Mouse (Mus musculus): ENCODE results near the gene Clybl. TPM values are rescaled to one million over a fixed set of nuclear protein-coding genes. Genes with fewer than 3 reads are reported as not detected.
A peak's percentile ranks its signal among the peaks of the same experiment; 100 is the strongest.

The Clybl gene
- polyA plus RNA-seq, 1 experiment from 2014 or later: 8.4 TPM

- 48% methylated on average over 5 of the region's 5 CpGs for WGBS
- H3K27me3 ChIP-seq (replicated peaks; ENCODE audit: control insufficient read depth, insufficient read depth, low read length): peaks cover 5% of the 10 kb centered on the region
- peaks cover 10% of the 10 kb centered on the region for H3K4me1 ChIP-seq (replicated peaks; ENCODE audit: control insufficient read depth, insufficient read depth, low read length)
- H3K36me3 ChIP-seq (ENCODE audit: control insufficient read depth, insufficient read depth): no peaks in the 10 kb centered on the region
- H3K4me2 ChIP-seq (ENCODE audit: low read length): no peak overlapping the region
- no peak overlapping the region for H3K4me3 ChIP-seq (replicated peaks; ENCODE audit: low read length)
- H3K27ac ChIP-seq (ENCODE audit: low read length): no peak overlapping the region
- H3K9me3 ChIP-seq (ENCODE audit: control insufficient read depth, low read length): no peaks in the 10 kb centered on the region
- ATAC-seq: no peak
- H3K9ac ChIP-seq (replicated peaks; ENCODE audit: low read depth, low read length): no peak overlapping the region
These were observed 190.5 kb downstream of the Clybl start for GRCm38 (mm10) chr14:122371979-122372378.

GRCm38 (mm10) chr14:122373458-122373857 lies 192.0 kb downstream of the Clybl start:
- ATAC-seq: peak; percentile 60; the same call in 1 of the 2 replicates
- H3K4me2 ChIP-seq (ENCODE audit: low read length): peak overlapping the region; percentile 50
- peaks cover 5% of the 10 kb centered on the region for H3K4me1 ChIP-seq (replicated peaks; ENCODE audit: control insufficient read depth, insufficient read depth, low read length)
- peaks cover 5% of the 10 kb centered on the region for H3K27me3 ChIP-seq (replicated peaks; ENCODE audit: control insufficient read depth, insufficient read depth, low read length)
- no peaks in the 10 kb centered on the region for H3K9me3 ChIP-seq (ENCODE audit: control insufficient read depth, low read length)
- H3K4me3 ChIP-seq (replicated peaks; ENCODE audit: low read length): peak overlapping the region; percentile 15; the same call in 1 of the 2 replicates
- WGBS: 2% methylated on average over 19 of the region's 19 CpGs
- no peak overlapping the region for H3K9ac ChIP-seq (replicated peaks; ENCODE audit: low read depth, low read length)
- peak overlapping the region; percentile 19; the same call in 1 of the 2 replicates for H3K27ac ChIP-seq (ENCODE audit: low read length)
- H3K36me3 ChIP-seq (ENCODE audit: control insufficient read depth, insufficient read depth): no peaks in the 10 kb centered on the region

- peaks cover 5% of the 10 kb centered on the region for H3K4me1 ChIP-seq (replicated peaks; ENCODE audit: control insufficient read depth, insufficient read depth, low read length)
- H3K9me3 ChIP-seq (ENCODE audit: control insufficient read depth, low read length): no peaks in the 10 kb centered on the region
- H3K4me2 ChIP-seq (ENCODE audit: low read length): no peak overlapping the region
- peak; percentile 49; the same call in 1 of the 2 replicates for ATAC-seq
- H3K9ac ChIP-seq (replicated peaks; ENCODE audit: low read depth, low read length): no peak overlapping the region
- no peaks in the 10 kb centered on the region for H3K36me3 ChIP-seq (ENCODE audit: control insufficient read depth, insufficient read depth)
- H3K27ac ChIP-seq (ENCODE audit: low read length): no peak overlapping the region
- 3% methylated on average over 9 of the region's 9 CpGs for WGBS
- H3K4me3 ChIP-seq (replicated peaks; ENCODE audit: low read length): no peak overlapping the region
- peaks cover 7% of the 10 kb centered on the region for H3K27me3 ChIP-seq (replicated peaks; ENCODE audit: control insufficient read depth, insufficient read depth, low read length)
These were observed 192.9 kb downstream of the Clybl start for GRCm38 (mm10) chr14:122374285-122374997.

- H3K4me3 ChIP-seq (replicated peaks; ENCODE audit: low read length): no peak overlapping the region
- no peak for ATAC-seq
- no peaks in the 10 kb centered on the region for H3K36me3 ChIP-seq (ENCODE audit: control insufficient read depth, insufficient read depth)
- H3K9ac ChIP-seq (replicated peaks; ENCODE audit: low read depth, low read length): no peak overlapping the region
- H3K27ac ChIP-seq (ENCODE audit: low read length): peak overlapping the region; percentile 49
- no peaks in the 10 kb centered on the region for H3K9me3 ChIP-seq (ENCODE audit: control insufficient read depth, low read length)
- H3K27me3 ChIP-seq (replicated peaks; ENCODE audit: control insufficient read depth, insufficient read depth, low read length): peaks cover 7% of the 10 kb centered on the region
- 48% methylated on average over 12 of the region's 12 CpGs for WGBS
- H3K4me2 ChIP-seq (ENCODE audit: low read length): no peak overlapping the region
- H3K4me1 ChIP-seq (replicated peaks; ENCODE audit: control insufficient read depth, insufficient read depth, low read length): peaks cover 5% of the 10 kb centered on the region
These were observed 193.7 kb downstream of the Clybl start for GRCm38 (mm10) chr14:122375070-122375811.

- 43% methylated on average over 9 of the region's 9 CpGs for WGBS
- peak overlapping the region; percentile 34; the same call in 1 of the 2 replicates for H3K27ac ChIP-seq (ENCODE audit: low read length)
- no peaks in the 10 kb centered on the region for H3K9me3 ChIP-seq (ENCODE audit: control insufficient read depth, low read length)
- peak overlapping the region; percentile 10; the same call in 1 of the 2 replicates for H3K4me2 ChIP-seq (ENCODE audit: low read length)
- H3K9ac ChIP-seq (replicated peaks; ENCODE audit: low read depth, low read length): no peak overlapping the region
- H3K27me3 ChIP-seq (replicated peaks; ENCODE audit: control insufficient read depth, insufficient read depth, low read length): peaks cover 7% of the 10 kb centered on the region
- no peak overlapping the region for H3K4me3 ChIP-seq (replicated peaks; ENCODE audit: low read length)
- H3K36me3 ChIP-seq (ENCODE audit: control insufficient read depth, insufficient read depth): no peaks in the 10 kb centered on the region
- no peak for ATAC-seq
- H3K4me1 ChIP-seq (replicated peaks; ENCODE audit: control insufficient read depth, insufficient read depth, low read length): peaks cover 5% of the 10 kb centered on the region
These were observed 195.1 kb downstream of the Clybl start for GRCm38 (mm10) chr14:122376482-122377143.

GRCm38 (mm10) chr14:122377681-122378080 lies 196.2 kb downstream of the Clybl start:
- Histone ChIP-seq H3K4me2 (ENCODE audit: low read length) (no peak overlapping the region), H3K27ac (ENCODE audit: low read length) (no peak overlapping the region; the same call in 1 of the 2 replicates), H3K9ac (replicated peaks; ENCODE audit: low read depth, low read length) (no peak overlapping the region), H3K4me1 (replicated peaks; ENCODE audit: control insufficient read depth, insufficient read depth, low read length) (peaks cover 5% of the 10 kb centered on the region), H3K4me3 (replicated peaks; ENCODE audit: low read length) (no peak overlapping the region), H3K27me3 (replicated peaks; ENCODE audit: control insufficient read depth, insufficient read depth, low read length) (peaks cover 7% of the 10 kb centered on the region), H3K9me3 (ENCODE audit: control insufficient read depth, low read length) (no peaks in the 10 kb centered on the region), H3K36me3 (ENCODE audit: control insufficient read depth, insufficient read depth) (no peaks in the 10 kb centered on the region)
- 29% methylated on average over 6 of the region's 6 CpGs for WGBS
- ATAC-seq: no peak

GRCm38 (mm10) chr14:122379076-122379475 lies 197.6 kb downstream of the Clybl start:
- Histone ChIP-seq H3K27me3 (replicated peaks; ENCODE audit: control insufficient read depth, insufficient read depth, low read length) (peaks cover 5% of the 10 kb centered on the region), H3K9me3 (ENCODE audit: control insufficient read depth, low read length) (no peaks in the 10 kb centered on the region), H3K4me3 (replicated peaks; ENCODE audit: low read length) (no peak overlapping the region), H3K36me3 (ENCODE audit: control insufficient read depth, insufficient read depth) (no peaks in the 10 kb centered on the region), H3K4me2 (ENCODE audit: low read length) (no peak overlapping the region), H3K27ac (ENCODE audit: low read length) (no peak overlapping the region), H3K4me1 (replicated peaks; ENCODE audit: control insufficient read depth, insufficient read depth, low read length) (0 out of 2 replicates have a peak, but pooled peaks cover 1% of the 10 kb centered on the region), H3K9ac (replicated peaks; ENCODE audit: low read depth, low read length) (no peak overlapping the region)
- 90% methylated on average over 9 of the region's 9 CpGs for WGBS
- ATAC-seq: no peak

- Histone ChIP-seq H3K27me3 (replicated peaks; ENCODE audit: control insufficient read depth, insufficient read depth, low read length) (peaks cover 5% of the 10 kb centered on the region), H3K4me1 (replicated peaks; ENCODE audit: control insufficient read depth, insufficient read depth, low read length) (peaks cover 10% of the 10 kb centered on the region), H3K27ac (ENCODE audit: low read length) (no peak overlapping the region), H3K36me3 (ENCODE audit: control insufficient read depth, insufficient read depth) (no peaks in the 10 kb centered on the region), H3K9me3 (ENCODE audit: control insufficient read depth, low read length) (no peaks in the 10 kb centered on the region), H3K4me3 (replicated peaks; ENCODE audit: low read length) (no peak overlapping the region), H3K9ac (replicated peaks; ENCODE audit: low read depth, low read length) (no peak overlapping the region), H3K4me2 (ENCODE audit: low read length) (no peak overlapping the region)
- ATAC-seq: no peak
- WGBS: 90% methylated on average over 5 of the region's 5 CpGs
These were observed 198.5 kb downstream of the Clybl start for GRCm38 (mm10) chr14:122379996-122380395.
